Mouse (Mus musculus) 3134 (cell line): Measurements from ENCODE around the gene Rbm28.

Source experiments
- DNase-seq: peaks from one replicate; pipeline ENCODE4 v3.0.0-alpha.2; 2011; ENCODE audit warnings: low spot score; ENCODE audit not compliant: insufficient read length; ENCODE audit errors: extremely low read depth

The Rbm28 gene

DNA sequence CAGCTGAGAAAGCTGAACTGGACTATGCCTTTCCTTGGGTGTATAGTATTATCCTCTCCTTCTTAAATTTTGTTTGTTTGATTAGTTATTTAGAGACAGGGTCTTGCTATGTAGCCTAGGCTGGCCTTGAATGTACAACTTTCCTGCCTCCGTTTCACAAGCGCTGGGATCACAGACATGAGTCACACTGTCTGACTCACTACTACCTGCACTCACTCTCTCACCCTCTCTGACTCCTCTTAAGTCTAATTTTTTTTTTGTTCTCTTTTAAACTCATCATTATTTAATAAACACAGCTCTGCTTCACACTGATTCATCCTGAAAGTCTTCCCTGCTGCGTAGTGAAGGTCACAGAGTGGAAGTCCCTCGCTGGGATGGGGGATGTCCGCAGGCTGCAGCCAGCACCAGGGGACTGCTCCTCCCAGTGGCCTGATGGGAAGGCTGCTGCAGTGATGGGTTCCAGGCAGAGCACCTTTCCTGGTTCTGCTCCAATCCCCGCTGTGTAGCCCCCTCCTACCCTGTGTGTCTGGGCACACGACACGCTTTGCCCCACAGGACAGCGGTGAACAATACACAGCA lies 81.9 kb downstream of the Rbm28 start:
- DNase-seq = peak; percentile 52

DNA sequence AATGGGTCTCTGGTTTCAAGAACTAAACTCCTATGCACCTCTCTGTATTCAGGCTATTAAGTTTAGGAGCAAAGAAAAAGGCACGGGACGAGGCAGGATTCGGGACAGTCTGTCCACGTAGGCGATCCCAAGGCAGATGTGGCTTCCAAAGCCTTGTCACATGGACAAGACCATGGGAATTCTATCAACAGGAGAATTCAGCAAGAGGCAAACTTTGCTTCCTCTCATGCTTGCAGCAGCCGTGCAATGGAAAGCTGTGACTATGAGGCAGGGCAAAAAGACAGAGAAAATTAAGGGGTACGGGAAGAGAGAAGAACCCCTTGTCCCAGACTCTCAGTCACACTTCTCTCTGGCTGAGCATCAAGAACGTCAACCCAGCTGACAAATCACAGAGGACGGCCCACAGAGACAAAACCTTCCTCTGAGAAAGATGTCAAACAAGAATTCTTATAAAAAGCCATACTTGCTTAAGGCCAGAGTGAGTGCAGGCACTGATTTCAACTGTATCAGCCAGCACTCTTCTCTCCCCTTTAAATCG lies 82.9 kb downstream of the Rbm28 start:
- DNase-seq = no peak

GRCm38 (mm10) chr6:29079291-29079690 lies 85.5 kb downstream of the Rbm28 start:
- no peak for DNase-seq

GRCm38 (mm10) chr6:29074133-29074469 lies 90.7 kb downstream of the Rbm28 start:
- DNase-seq = no peak
